16 mouse cellular contexts compared by ENCODE assay signal in the genomic region with DNA sequence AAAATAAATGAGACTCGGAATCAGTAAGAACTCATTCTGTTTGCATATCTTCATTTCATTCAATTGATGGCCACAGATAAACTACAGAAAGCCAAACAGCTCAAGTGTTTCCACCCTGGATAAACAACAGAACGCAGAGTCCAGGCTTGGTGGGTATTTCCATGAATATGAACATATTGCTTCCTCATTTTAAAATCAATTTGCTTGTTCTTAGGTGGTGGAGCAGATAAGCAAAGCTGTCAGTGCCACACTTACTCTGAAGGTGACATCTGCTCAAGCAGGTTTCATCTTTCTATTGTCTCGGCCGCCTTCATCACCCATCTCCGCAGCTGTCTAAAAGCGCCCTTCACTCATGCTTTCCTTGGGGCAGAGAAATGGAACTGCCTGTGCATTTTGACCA.
"Had no signal": no experiment of that assay in that cellular context is flagged by ENCODE, and none has a peak within 500 bp of the region (broad histone marks: within the 10 kb centered on the region; RNA-seq: fewer than 3 reads in every experiment).

No protein-coding gene starts in this region.

- H3K4me3 ChIP-seq: left cerebral cortex, adult 2 months; limb, embryonic 10.5 days; liver, embryonic 15.5 days; midbrain, embryonic 10.5 days; neural tube, embryonic 13.5 days had no signal

- H3K9ac ChIP-seq: liver, embryonic 15.5 days; neural tube, embryonic 13.5 days had no signal

- H3K4me1 ChIP-seq: limb, embryonic 10.5 days; liver, embryonic 15.5 days; neural tube, embryonic 13.5 days had no signal

- H3K27me3 ChIP-seq: liver, embryonic 15.5 days; neural tube, embryonic 13.5 days had no signal

- H3K27ac ChIP-seq: left cerebral cortex, adult 2 months; limb, embryonic 10.5 days; liver, embryonic 15.5 days; midbrain, embryonic 10.5 days; neural tube, embryonic 13.5 days had no signal

- H3K4me2 ChIP-seq: liver, embryonic 11.5 days; liver, embryonic 15.5 days; neural tube, embryonic 13.5 days had no signal

- H3K9me3 ChIP-seq: limb, embryonic 10.5 days; liver, embryonic 15.5 days; midbrain, embryonic 10.5 days; neural tube, embryonic 13.5 days had no signal

- ATAC-seq: intestine, postnatal 0 days; lung, postnatal 0 days; midbrain, embryonic 16.5 days had no signal

- DNase-seq: kidney, adult 8-10 months; kidney, postnatal 36 days; lung, adult 2 months; lung, postnatal 4 days; right cerebral cortex, adult 18-20 months; right cerebral cortex, postnatal 25 days; thymus, postnatal 36 days had no signal

- H3K36me3 ChIP-seq: limb, embryonic 10.5 days; liver, embryonic 15.5 days; midbrain, embryonic 10.5 days; neural tube, embryonic 13.5 days had no signal
